Mouse (Mus musculus) left cerebral cortex, postnatal 25 days (tissue): Measurements from ENCODE around the gene B3galt4. TPM values are rescaled to one million over a fixed set of nuclear protein-coding genes. Genes with fewer than 3 reads are reported as not detected.
A peak's percentile ranks its signal among the peaks of the same experiment; 100 is the strongest.

ENCODE experiments used
- DNase-seq, 2 experiments: peaks; one replicate each; pipeline ENCODE4 v3.0.0; 2022; ENCODE audit warnings: low spot score in 2 of 2, mixed read lengths in 1 of 2
- intact Hi-C: fragments of 180-260 bp; cut with DNase I; formaldehyde crosslinking; loops from one replicate; pipeline ENCODE4 v1.15.1; 2025
- total RNA-seq, 2 experiments: library from RNA; stranded (reverse); gene quantifications; 2 replicates each; pipeline ENCODE4 v1.2.3; 2021

B3galt4 gene
- total RNA-seq, 2 experiments from 2014 or later: 5.8 to 6.4 TPM

- DNase-seq: peak; percentile 94
- intact Hi-C loops: loop anchor here (1.0 kb wide), 1 partner anchor 22 kb away; the partner anchor contains the start of gene B3galt4
Measured at GRCm38 (mm10) chr17:33929371-33930279, 21.7 kb downstream of the B3galt4 start, which contains the start of gene Rgl2. TSS of gene Rgl2 (plus strand) at chr17:33929543.

- intact Hi-C loops: no loop called here
- no peak for DNase-seq
Measured at GRCm38 (mm10) chr17:33928251-33928947, 22.9 kb downstream of the B3galt4 start.

- intact Hi-C loops: no loop called here
- no peak for DNase-seq
Measured at GRCm38 (mm10) chr17:33926207-33926932, 24.9 kb downstream of the B3galt4 start.

- intact Hi-C loops: no loop called here
Measured at GRCm38 (mm10) chr17:33925406-33926116, 25.7 kb downstream of the B3galt4 start.

GRCm38 (mm10) chr17:33924577-33925283 lies 26.6 kb downstream of the B3galt4 start:
- no peak for DNase-seq
- intact Hi-C loops: no loop called here

More at GRCm38 (mm10) chr17:33925406-33926116, 25.7 kb downstream of the B3galt4 start:
- no peak for DNase-seq

GRCm38 (mm10) chr17:33921361-33921760 lies 29.9 kb downstream of the B3galt4 start:
- intact Hi-C loops: no loop called here
- DNase-seq: no peak

GRCm38 (mm10) chr17:33920282-33921097 lies 30.8 kb downstream of the B3galt4 start:
- intact Hi-C loops: no loop called here
- DNase-seq: peak; percentile 84 to 85

GRCm38 (mm10) chr17:33919351-33920281 lies 31.7 kb downstream of the B3galt4 start:
- DNase-seq: peak in 1 of 2 experiments; percentile 42
- intact Hi-C loops: no loop called here

- intact Hi-C loops: no loop called here
- DNase-seq: no peak
Measured at GRCm38 (mm10) chr17:33918293-33919203, 32.7 kb downstream of the B3galt4 start.

GRCm38 (mm10) chr17:33917656-33918292 lies 33.5 kb downstream of the B3galt4 start:
- no peak for DNase-seq

GRCm38 (mm10) chr17:33916847-33917655 lies 34.2 kb downstream of the B3galt4 start:
- intact Hi-C loops: no loop called here
- no peak for DNase-seq

More at GRCm38 (mm10) chr17:33917656-33918292, 33.5 kb downstream of the B3galt4 start:
- intact Hi-C loops: no loop called here

GRCm38 (mm10) chr17:33916294-33916693 lies 35.0 kb downstream of the B3galt4 start:
- intact Hi-C loops: no loop called here
- DNase-seq: no peak

- intact Hi-C loops: no loop called here
- peak; percentile 97 to 99 for DNase-seq
Measured at GRCm38 (mm10) chr17:33915671-33916250, 35.5 kb downstream of the B3galt4 start, which contains the start of the genes Tapbp and Zbtb22. TSS of gene Tapbp (plus strand) at chr17:33915899. TSS of gene Zbtb22 (plus strand) at chr17:33915904.

GRCm38 (mm10) chr17:33914969-33915391 lies 36.3 kb downstream of the B3galt4 start:
- intact Hi-C loops: no loop called here
- no peak for DNase-seq
